Mouse (Mus musculus): ENCODE results near the gene Dirc2.

Gene Dirc2

DNA sequence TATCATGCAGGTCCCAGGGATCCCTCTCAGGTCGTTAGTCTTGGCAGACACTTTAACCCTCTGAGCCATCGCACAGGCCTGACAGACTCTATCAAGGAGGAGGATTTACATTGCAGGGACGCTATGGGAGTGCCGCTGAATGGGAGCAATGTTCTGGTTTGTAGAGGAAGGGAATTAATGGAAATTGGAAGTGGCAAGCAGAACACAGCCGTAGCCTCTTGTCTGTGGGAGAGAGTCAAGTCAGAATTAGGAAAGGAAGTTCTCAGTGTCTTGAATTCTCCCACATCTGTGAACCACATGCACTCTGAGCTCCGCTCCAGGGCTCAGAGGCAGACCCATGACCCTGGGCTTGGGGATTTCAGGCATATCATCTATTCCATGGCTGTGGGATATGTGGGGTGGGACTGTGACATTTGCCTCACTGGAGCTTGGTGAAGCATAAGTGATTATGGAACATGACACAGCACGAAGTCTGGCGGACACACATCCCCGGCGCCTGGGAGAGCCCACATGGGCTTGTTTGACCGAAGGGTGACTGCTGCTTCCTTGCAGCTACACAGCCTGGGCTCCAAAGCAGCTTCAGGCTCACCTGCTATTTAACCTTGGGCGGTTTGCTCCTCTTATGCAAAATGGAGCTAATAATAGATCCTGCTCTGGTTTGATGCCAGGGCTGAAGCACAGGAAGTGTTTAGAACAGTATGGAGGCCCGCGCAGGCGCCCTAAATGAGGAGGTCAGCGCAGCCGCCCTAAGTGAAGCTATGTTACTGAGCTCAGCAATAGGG is 87.6 kb downstream of the Dirc2 start:
- no peak for DNase-seq (ENCODE audit: low read depth)

DNA sequence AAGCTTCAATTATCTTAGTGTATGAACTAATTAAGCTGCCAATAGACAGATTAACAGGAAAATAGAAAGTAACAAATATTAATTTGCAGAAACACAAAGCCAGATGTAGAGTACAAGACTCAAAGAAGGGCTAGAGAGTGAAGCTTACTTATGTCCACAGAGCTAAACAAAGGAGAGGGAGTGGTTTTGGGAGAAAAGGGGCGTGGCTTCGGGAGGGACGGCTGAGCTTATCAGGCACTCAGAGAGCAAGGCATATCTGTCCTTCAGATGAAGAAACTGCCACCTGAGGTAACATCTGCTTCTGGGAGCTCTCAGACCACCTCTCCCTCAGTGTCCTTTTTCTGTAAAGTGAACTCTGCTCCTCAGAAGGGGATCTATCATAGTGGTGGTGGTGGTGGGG is 90.7 kb downstream of the Dirc2 start:
- DNase-seq (ENCODE audit: low read depth) = no peak

DNA sequence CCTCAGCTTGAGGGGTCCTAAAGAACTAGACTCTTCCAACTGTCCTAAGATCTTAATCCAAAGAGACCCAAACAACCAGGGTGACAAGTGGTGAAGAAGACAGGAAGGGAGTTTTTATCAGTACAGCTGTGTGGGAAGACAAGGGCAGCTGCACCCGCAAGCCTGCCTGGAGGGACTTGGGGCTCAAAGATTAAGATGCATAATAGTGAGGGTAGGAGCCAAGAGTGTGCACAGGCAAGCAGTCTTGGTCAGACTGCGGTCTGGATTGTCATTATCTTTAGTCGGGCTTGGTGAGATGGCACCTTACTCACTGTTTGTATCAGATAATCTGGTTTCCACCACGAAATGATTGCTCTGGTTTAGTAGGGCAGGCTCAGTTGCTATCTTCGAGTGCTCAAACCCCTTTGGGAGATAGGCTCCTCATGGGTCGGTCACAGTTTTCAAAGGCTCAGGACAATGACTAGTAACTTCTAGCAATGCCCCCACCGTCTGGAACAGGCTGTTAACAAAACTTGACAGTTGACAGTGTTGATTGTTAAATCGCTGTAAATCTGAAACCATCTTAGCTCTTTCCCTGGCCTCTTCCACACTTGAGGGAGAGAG is 91.5 kb downstream of the Dirc2 start:
- DNase-seq (ENCODE audit: low read depth) = no peak

DNA sequence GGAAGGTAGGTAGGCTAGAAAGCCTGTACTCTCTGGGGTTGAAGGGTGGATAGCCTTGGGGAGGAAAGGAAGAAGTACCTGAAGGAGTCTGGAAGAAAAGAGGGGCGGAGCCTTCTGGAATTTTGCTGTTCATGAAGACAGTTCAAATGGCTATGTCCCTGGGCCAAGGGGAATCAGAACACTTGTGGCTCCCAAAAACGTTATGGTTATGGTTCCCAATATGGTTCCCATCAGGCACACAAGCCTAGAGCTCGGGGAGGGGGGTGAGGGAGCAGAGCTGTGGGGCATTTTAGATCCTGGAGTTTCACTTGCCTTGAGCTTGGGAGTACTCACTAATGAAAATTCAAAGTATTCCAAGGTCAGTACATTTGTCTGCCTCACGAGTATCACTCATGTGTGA is 104.3 kb downstream of the Dirc2 start:
- DNase-seq (ENCODE audit: low read depth) = no peak

DNA sequence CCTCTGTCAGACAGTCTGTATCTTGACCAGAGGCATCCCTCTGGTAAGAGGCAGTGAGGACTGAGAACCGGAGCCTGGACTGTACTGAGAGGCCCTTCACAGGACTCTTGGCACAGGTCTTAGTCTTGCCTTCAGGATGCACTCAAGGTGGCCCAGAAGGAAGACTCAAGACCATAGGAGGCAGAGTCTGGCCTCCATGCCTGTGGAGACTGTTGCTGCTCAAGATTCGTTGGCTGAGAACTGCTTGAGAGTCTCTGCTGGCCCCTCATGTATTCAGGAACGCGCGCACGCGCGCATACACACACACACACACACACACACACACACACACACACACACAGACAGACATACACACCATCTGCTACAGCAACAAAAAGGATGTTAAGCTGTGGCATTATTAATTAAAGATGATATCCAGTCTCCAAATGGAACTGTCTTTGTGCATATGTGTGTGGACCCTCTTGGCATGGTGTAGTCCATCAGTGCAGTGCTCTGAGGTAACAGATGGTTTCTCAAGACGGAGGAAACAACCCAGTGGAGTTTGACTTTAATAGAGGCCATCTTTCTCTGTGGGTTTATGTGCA is 105.2 kb downstream of the Dirc2 start:
- no peak for DNase-seq (ENCODE audit: low read depth)

DNA sequence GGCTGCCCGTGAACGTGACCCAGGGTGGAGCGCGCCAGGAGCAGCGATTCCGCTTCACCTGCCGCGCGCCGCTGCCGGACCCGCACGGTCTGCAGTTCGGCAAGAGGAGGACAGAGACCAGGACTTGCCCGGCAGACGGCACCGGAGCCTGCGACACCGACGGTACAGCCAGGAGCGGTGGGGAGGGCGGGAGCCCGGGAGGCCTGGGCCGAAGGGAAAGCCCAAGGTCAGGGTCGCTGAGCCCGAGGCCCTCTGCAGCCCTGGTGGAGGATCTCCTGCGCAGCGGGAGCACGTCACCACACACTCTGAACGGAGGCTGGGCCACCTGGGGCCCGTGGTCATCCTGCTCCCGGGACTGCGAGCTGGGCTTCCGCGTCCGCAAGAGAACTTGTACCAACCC is 108.9 kb downstream of the Dirc2 start:
- no peak for DNase-seq (ENCODE audit: low read depth)

DNA sequence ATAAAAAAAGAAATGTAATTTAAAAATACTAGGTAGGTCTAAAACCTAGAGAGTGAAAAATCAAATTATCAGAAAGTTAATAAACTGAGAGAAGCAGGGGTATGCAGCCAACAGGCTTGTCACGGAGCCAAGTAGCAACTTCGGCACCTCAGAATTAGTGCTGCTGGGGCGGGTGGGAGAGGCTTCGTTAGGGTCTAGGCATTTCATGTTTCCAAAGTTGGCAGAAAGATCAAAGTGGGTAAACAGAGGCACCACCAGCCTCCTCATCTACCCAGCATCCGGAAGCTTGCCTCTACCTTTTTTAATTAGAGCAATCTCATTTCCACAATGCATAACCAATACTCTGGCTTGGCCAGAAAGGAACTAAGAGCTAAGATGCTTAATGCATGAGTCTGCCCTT is 115.2 kb downstream of the Dirc2 start:
- DNase-seq (ENCODE audit: low read depth) = no peak

DNA sequence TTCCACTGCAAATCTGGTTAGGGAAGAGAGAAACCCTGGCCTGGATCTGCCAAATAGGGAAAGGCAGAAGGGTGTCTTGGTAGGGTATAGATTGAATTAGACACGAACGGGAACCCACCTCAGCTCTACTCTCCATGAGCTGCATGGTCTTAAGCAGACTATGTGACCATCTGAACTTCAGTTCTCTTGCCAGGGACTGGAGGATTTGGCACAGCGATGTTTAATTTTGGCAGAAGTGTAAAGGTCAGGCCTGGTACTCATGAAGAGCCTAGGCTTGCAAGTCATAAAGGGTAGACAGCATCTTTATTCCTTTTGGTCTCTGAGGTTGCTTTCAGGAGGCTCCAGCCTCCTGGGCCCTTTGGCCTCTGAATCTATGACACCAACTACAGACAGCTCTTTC is 116.5 kb downstream of the Dirc2 start:
- DNase-seq (ENCODE audit: low read depth) = no peak

DNA sequence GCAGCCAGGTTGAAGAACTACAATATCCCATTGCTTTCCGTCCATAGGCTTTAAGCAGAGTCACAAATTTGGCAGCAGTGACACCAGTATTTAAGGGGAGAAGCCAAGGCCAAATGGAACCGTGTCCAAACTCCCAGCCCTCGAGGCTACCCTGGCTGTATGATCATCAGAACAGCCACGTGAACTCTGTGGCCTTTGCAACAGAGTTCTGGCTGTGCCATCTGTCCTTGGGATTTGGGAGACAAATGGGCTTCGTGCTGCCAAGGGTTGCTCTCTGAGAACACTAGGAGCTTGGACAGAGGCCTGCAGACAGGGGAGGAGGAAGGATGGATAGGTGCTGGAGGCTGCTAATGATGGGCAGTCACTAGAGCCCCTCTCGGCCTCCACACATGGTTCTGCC is 117.0 kb downstream of the Dirc2 start:
- no peak for DNase-seq (ENCODE audit: low read depth)

DNA sequence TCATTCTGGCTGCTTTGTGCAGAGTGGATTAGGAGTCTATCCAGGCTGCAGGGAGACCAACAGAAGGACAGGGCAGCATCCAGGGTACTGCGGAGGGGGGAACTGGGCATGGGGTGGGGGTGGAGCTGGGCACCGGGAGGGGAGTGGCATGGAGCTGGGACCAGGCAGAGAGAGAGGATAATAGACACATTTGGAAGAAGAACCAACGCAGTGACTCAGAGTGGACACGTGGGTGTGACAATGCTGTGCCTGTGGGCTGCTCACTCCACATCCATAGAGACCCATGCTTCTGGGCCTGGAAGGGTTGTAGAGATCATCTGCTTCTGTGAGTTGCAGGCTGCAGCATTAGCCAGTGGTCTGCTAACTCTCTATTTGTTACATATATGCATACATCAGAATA is 120.3 kb downstream of the Dirc2 start:
- DNase-seq (ENCODE audit: low read depth) = no peak
